ENCODE assay signal across 18 mouse cellular contexts in the genomic region with DNA sequence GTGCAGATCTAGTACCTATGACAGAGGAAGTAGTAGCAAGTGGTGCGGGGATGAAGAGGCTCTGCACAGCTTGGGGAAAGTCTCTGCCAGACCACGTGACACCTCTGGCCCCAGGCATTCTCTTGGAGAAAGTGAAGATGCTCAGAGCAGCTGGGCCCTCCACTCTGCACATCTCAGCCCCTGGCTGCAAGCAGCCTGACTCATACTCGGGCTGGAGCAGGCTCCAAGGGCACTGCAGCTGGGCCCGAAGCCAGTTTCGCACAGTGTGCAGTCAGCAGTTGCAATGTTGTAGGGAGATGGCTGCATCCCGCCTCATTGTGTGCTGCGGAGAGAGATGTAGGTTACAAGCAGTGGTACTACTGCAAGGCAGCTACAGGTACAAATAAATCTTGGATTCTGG. TPM values are rescaled to one million over a fixed set of nuclear protein-coding genes. Genes with fewer than 3 reads are reported as not detected.
DNase-seq lines count a peak whose midpoint lies in the region; ATAC-seq lines count a peak whose summit lies in the region.
"Had no signal": no experiment of that assay in that cellular context is flagged by ENCODE, and none has a peak within 500 bp of the region (broad histone marks: within the 10 kb centered on the region; RNA-seq: fewer than 3 reads in every experiment).

No protein-coding gene starts in this region.

- no peak for ATAC-seq in cerebellum, adult (ENCODE audit: insufficient number of reproducible peaks, low FRiP score, low TSS enrichment)
- ATAC-seq in CD4-positive, CD25-positive, alpha-beta regulatory T cell, adult 4 months: no peak
- no peak for ATAC-seq in kidney, embryonic 14.5 days (ENCODE audit: low FRiP score, low TSS enrichment)
- ATAC-seq: forebrain, embryonic 14.5 days; hindbrain, postnatal 0 days; midbrain, embryonic 13.5 days had no signal

- H3K4me1 ChIP-seq in kidney, embryonic 14.5 days (ENCODE audit: control insufficient read depth, insufficient read depth, low read length): no peaks in the 10 kb centered on the region
- H3K4me1 ChIP-seq: limb, embryonic 12.5 days; midbrain, embryonic 13.5 days had no signal

- WGBS in kidney, embryonic 14.5 days: 85% methylated on average over 7 of the region's 7 CpGs

- no peaks in the 10 kb centered on the region for H3K9me3 ChIP-seq in kidney, embryonic 14.5 days (ENCODE audit: control insufficient read depth, low read length)
- H3K9me3 ChIP-seq: limb, embryonic 12.5 days; midbrain, embryonic 13.5 days had no signal

- DNase-seq in cerebellum, postnatal 10 days: peak; percentile 27 to 44
- DNase-seq in 3T3-L1 (ENCODE audit: low read depth, low spot score): peak; percentile 55
- DNase-seq in adrenal gland, adult (ENCODE audit: inconsistent age in 2 of 2, low spot score in 1 of 2): peak; percentile 52 to 76
- peak; percentile 11 to 31 for DNase-seq in cerebellum, postnatal 25 days
- DNase-seq in neural tube, embryonic 10.5 days (ENCODE audit: extremely low spot score, low spot score): no peak
- DNase-seq: kidney, adult 8-10 months; lung, postnatal 4 days had no signal

- H3K4me2 ChIP-seq in kidney, embryonic 14.5 days (replicated peaks; ENCODE audit: low read depth, low read length): no peak overlapping the region
- H3K4me2 ChIP-seq: limb, embryonic 12.5 days; midbrain, embryonic 13.5 days had no signal

- no peak overlapping the region for H3K27ac ChIP-seq in kidney, embryonic 14.5 days (ENCODE audit: low read depth, low read length)
- H3K27ac ChIP-seq: hindbrain, postnatal 0 days; limb, embryonic 12.5 days; midbrain, embryonic 13.5 days; stomach, postnatal 0 days had no signal

- no peak overlapping the region for H3K4me3 ChIP-seq in kidney, embryonic 14.5 days (ENCODE audit: low read length)
- H3K4me3 ChIP-seq: limb, embryonic 12.5 days; midbrain, embryonic 13.5 days had no signal

- H3K36me3 ChIP-seq in kidney, embryonic 14.5 days (ENCODE audit: control insufficient read depth, insufficient read depth, low read length): peaks cover 2% of the 10 kb centered on the region; the same call in 1 of the 2 replicates

- no peak overlapping the region for H3K9ac ChIP-seq in kidney, embryonic 14.5 days (ENCODE audit: low read depth, low read length)
- H3K9ac ChIP-seq: limb, embryonic 12.5 days; midbrain, embryonic 13.5 days had no signal

- no peaks in the 10 kb centered on the region for H3K27me3 ChIP-seq in kidney, embryonic 14.5 days (ENCODE audit: control insufficient read depth, insufficient read depth, low read length)
- H3K27me3 ChIP-seq: limb, embryonic 12.5 days; midbrain, embryonic 13.5 days had no signal

RNA-seq across cellular contexts. Expression of a gene that starts 27.3 kb away (rescaled TPM):
- not detected for polyA plus RNA-seq in CD4-positive, CD25-positive, alpha-beta regulatory T cell, adult 4 months (2017; shearing (Covaris generic))
- not detected in 2 replicates for polyA plus RNA-seq in kidney, embryonic 14.5 days (2014; fragmentation: Nextera tagmentation; extraction: Ambion mirVana)
- polyA plus RNA-seq: cortical plate, adult 2 months; forebrain, embryonic 14.5 days; heart, embryonic 14.5 days; hindbrain, postnatal 0 days; limb, embryonic 12.5 days; liver, embryonic 16.5 days; midbrain, embryonic 13.5 days; stomach, postnatal 0 days had no signal

RNA-seq across cellular contexts. Expression of a gene that starts 42.6 kb away (rescaled TPM):
- polyA plus RNA-seq in CD4-positive, CD25-positive, alpha-beta regulatory T cell, adult 4 months (2017; shearing (Covaris generic)): 10 to 100 TPM; 24.7 to 33.4 TPM
- 25.6 and 28.8 TPM in 2 replicates for polyA plus RNA-seq in kidney, embryonic 14.5 days (2014; fragmentation: Nextera tagmentation; extraction: Ambion mirVana)

RNA-seq across cellular contexts. Expression of a gene that starts 49.5 kb away (rescaled TPM):
- polyA plus RNA-seq in CD4-positive, CD25-positive, alpha-beta regulatory T cell, adult 4 months (2017; shearing (Covaris generic)): 10 to 100 TPM in 1 of 2 experiments, not detected in 1; 15.0 TPM
- polyA plus RNA-seq in kidney, embryonic 14.5 days (2014; fragmentation: Nextera tagmentation; extraction: Ambion mirVana): 1.0 and 4.2 TPM in 2 replicates

RNA-seq across cellular contexts. Expression of a gene that starts 52.2 kb away (rescaled TPM):
- not detected for polyA plus RNA-seq in CD4-positive, CD25-positive, alpha-beta regulatory T cell, adult 4 months (2017; shearing (Covaris generic))
- not detected in 2 replicates for polyA plus RNA-seq in kidney, embryonic 14.5 days (2014; fragmentation: Nextera tagmentation; extraction: Ambion mirVana)
- polyA plus RNA-seq: cortical plate, adult 2 months; forebrain, embryonic 14.5 days; heart, embryonic 14.5 days; hindbrain, postnatal 0 days; limb, embryonic 12.5 days; liver, embryonic 16.5 days; stomach, postnatal 0 days had no signal
